Mouse (Mus musculus) kidney, embryonic 16.5 days (tissue): ENCODE measurements around the gene Blcap. TPM values are rescaled to one million over a fixed set of nuclear protein-coding genes. Genes with fewer than 3 reads are reported as not detected.
A peak's percentile ranks its signal among the peaks of the same experiment; 100 is the strongest.

Experiments
- ATAC-seq: fragments of 200-750 bp; cut with Nextera tagmentation; 2 replicates; pipeline ENCODE4 v1.8.0; 2017; ENCODE audit warnings: moderate TSS enrichment; ENCODE audit not compliant: low FRiP score, low TSS enrichment
- H3K27ac ChIP-seq: fragments of 300-500 bp; sonication (generic); 2 replicates; pipeline ENCODE4 v1.5.1; 2014; ENCODE audit warnings: low read length
- H3K27me3 ChIP-seq: fragments of 300-500 bp; sonication (generic); 2 replicates; pipeline ENCODE4 v1.6.1; 2014; ENCODE audit warnings: low read length, control low read depth, mixed read lengths; ENCODE audit not compliant: insufficient read depth
- H3K36me3 ChIP-seq: fragments of 300-500 bp; sonication (generic); 2 replicates; pipeline ENCODE4 v1.6.1; 2014; ENCODE audit warnings: low read length, control low read depth, mixed read lengths; ENCODE audit not compliant: insufficient read depth
- H3K4me1 ChIP-seq: fragments of 300-500 bp; sonication (generic); 2 replicates; pipeline ENCODE4 v1.6.1; 2014; ENCODE audit warnings: low read length, control low read depth, mixed read lengths; ENCODE audit not compliant: insufficient read depth
- H3K4me2 ChIP-seq: fragments of 300-500 bp; sonication (generic); replicated peaks from 2 replicates; pipeline ENCODE4 v1.6.1; 2014; ENCODE audit warnings: low read depth, low read length
- H3K4me3 ChIP-seq: fragments of 300-500 bp; sonication (generic); 2 replicates; pipeline ENCODE4 v1.5.1; 2014; ENCODE audit warnings: mild to moderate bottlenecking, low read length
- H3K9ac ChIP-seq: fragments of 300-500 bp; sonication (generic); replicated peaks from 2 replicates; pipeline ENCODE4 v1.6.1; 2014; ENCODE audit warnings: low read length
- H3K9me3 ChIP-seq: fragments of 300-500 bp; sonication (generic); 2 replicates; pipeline ENCODE4 v1.6.1; 2016; ENCODE audit warnings: low read length, control low read depth
- WGBS: fragments of 180-500 bp; shearing (Covaris S2); extraction: QIAGEN DNeasy Blood & Tissue Kit; methylation state at CpG from one replicate; pipeline ENCODE4 v1.1.7; 2014; 5-methylcytosine and 5-hydroxymethylcytosine counted together
- polyA plus RNA-seq: library from polyadenylated mRNA; unstranded; fragments of >200 nt; fragmentation: Nextera tagmentation; extraction: Ambion mirVana; gene quantifications from 2 replicates; pipeline ENCODE4 v1.2.1, GENCODE M21; 2015

Blcap gene
- polyA plus RNA-seq, 1 experiment from 2014 or later, result 55.8 TPM

- ATAC-seq, result no peak
- Histone ChIP-seq H3K4me1 (no peaks in the 10 kb centered on the region), H3K27me3 (no peaks in the 10 kb centered on the region), H3K27ac (no peak overlapping the region), H3K36me3 (no peaks in the 10 kb centered on the region), H3K9ac (no peak overlapping the region), H3K4me3 (no peak overlapping the region), H3K9me3 (no peaks in the 10 kb centered on the region), H3K4me2 (no peak overlapping the region)
- 45% methylated on average over 8 of the region's 8 CpGs for WGBS
Observed at GRCm38 (mm10) chr2:157531681-157532426, 39.2 kb downstream of the Blcap start.

DNA sequence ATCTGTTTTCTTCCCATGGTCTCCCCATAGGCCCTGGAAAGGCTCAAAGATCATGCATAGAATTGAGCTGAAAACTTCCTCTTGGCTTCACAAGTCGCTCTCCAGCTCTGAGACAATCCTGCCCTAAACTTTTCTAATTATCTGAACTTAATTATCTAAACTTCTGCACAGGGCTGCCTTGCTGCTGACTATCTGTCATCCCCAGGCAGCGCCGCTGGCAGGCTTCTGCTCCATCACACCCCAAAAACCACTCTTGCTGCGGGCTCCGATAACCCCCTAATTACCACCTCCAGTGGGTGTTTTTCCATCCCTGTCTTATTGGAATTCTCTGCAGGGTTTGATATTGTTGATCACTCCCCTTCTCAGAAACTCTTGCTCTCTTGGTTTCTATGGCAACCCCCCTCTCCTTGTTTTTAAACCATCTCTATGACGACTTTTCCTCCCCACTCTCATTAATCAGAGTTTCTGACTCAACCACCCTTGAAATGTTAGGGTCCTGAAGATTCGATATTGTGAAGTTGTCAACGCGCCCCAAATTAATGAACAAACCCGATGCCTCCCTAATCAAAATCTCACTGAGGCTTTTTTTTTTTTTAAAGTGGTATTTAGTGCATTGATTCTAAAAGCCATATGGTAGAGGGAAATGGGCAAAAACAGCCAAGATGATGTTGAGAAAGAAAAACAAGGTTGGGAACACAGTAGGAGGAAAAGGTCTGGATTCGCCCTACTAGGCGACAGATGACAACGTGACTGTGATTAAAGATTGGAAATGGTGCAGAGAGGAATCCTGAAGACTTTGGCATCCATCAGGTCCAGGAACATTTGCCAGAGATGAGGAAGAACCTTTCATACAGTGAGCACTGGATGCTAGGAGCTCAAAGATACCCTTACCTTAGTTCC is 40.8 kb downstream of the Blcap start:
- Histone ChIP-seq H3K4me1 (no peaks in the 10 kb centered on the region), H3K4me2 (no peak overlapping the region), H3K4me3 (no peak overlapping the region), H3K9me3 (no peaks in the 10 kb centered on the region), H3K27me3 (no peaks in the 10 kb centered on the region), H3K27ac (no peak overlapping the region), H3K36me3 (no peaks in the 10 kb centered on the region), H3K9ac (no peak overlapping the region)
- no peak for ATAC-seq
- 58% methylated on average over 13 of the region's 13 CpGs for WGBS

DNA sequence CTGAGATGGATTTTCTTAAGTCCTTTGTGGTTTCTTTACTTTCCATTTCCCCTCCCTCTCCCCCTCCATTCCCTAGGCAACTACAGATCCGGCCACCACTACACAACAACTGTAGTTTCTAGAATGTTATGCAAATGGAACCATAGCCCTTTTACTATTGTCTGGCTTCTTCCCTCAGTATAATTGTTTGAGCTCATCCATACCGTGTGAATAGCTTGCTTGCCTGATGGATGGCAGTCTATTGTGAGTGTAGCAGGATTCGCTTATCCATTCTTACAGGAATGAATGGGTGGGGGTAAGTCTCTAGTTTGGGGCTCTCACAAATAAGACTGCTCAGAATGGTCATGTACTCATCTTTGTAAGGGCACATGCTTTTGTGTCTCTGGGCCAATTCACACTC is 48.5 kb downstream of the Blcap start:
- 80% methylated on average over 3 of the region's 3 CpGs for WGBS
- Histone ChIP-seq H3K4me1 (peaks cover 6% of the 10 kb centered on the region; the same call in 1 of the 2 replicates), H3K9me3 (no peaks in the 10 kb centered on the region), H3K27me3 (no peaks in the 10 kb centered on the region; the same call in 1 of the 2 replicates), H3K36me3 (no peaks in the 10 kb centered on the region), H3K4me3 (no peak overlapping the region), H3K9ac (no peak overlapping the region), H3K4me2 (no peak overlapping the region), H3K27ac (no peak overlapping the region)
- ATAC-seq, result no peak

GRCm38 (mm10) chr2:157520496-157520895 is 50.6 kb downstream of the Blcap start:
- no peak overlapping the region for H3K4me2 ChIP-seq
- peaks cover 6% of the 10 kb centered on the region; the same call in 1 of the 2 replicates for H3K4me1 ChIP-seq
- no peak overlapping the region for H3K4me3 ChIP-seq
- H3K27me3 ChIP-seq, result no peaks in the 10 kb centered on the region; the same call in 1 of the 2 replicates
- WGBS, result 27% methylated on average over 5 of the region's 5 CpGs
- no peaks in the 10 kb centered on the region for H3K36me3 ChIP-seq
- no peak overlapping the region for H3K9ac ChIP-seq
- H3K9me3 ChIP-seq, result no peaks in the 10 kb centered on the region
- ATAC-seq, result no peak
- H3K27ac ChIP-seq, result no peak overlapping the region

- Histone ChIP-seq H3K9me3 (no peaks in the 10 kb centered on the region), H3K27ac (no peak overlapping the region), H3K27me3 (no peaks in the 10 kb centered on the region; the same call in 1 of the 2 replicates), H3K36me3 (no peaks in the 10 kb centered on the region), H3K4me2 (no peak overlapping the region), H3K4me1 (peaks cover 8% of the 10 kb centered on the region), H3K4me3 (no peak overlapping the region), H3K9ac (no peak overlapping the region)
- ATAC-seq, result no peak
- 62% methylated on average over 6 of the region's 6 CpGs for WGBS
Observed at GRCm38 (mm10) chr2:157519452-157519851, 51.6 kb downstream of the Blcap start.

GRCm38 (mm10) chr2:157518451-157518850 is 52.6 kb downstream of the Blcap start:
- no peak overlapping the region for H3K4me2 ChIP-seq
- 33% methylated on average over 7 of the region's 7 CpGs for WGBS
- peaks cover 13% of the 10 kb centered on the region for H3K4me1 ChIP-seq
- no peak for ATAC-seq
- no peaks in the 10 kb centered on the region for H3K36me3 ChIP-seq
- H3K9ac ChIP-seq, result no peak overlapping the region
- no peak overlapping the region for H3K4me3 ChIP-seq
- H3K27ac ChIP-seq, result no peak overlapping the region
- H3K27me3 ChIP-seq, result no peaks in the 10 kb centered on the region; the same call in 1 of the 2 replicates
- H3K9me3 ChIP-seq, result no peaks in the 10 kb centered on the region

DNA sequence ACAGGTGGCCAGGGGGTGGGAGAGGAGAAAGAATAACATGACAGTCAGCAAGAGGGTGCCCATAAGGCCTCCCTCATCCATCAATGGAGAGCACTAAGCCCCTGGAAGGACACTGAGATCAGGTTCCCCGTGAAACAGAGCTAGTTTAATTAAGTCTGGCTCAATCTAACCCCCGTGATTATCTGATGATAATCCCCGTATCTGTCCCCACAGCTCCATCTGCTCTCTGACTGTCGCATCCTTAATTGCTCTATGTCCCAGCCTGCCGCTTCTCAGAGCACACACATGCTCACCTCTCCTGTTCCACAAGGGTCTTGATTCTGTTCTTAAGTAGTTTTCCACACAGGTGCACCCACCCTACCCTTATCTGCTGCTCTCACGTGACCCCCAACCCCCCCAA is 53.5 kb downstream of the Blcap start:
- no peak overlapping the region for H3K9ac ChIP-seq
- H3K9me3 ChIP-seq, result no peaks in the 10 kb centered on the region
- 55% methylated on average over 6 of the region's 6 CpGs for WGBS
- no peak overlapping the region for H3K4me2 ChIP-seq
- peaks cover 13% of the 10 kb centered on the region for H3K4me1 ChIP-seq
- H3K27me3 ChIP-seq, result no peaks in the 10 kb centered on the region; the same call in 1 of the 2 replicates
- no peaks in the 10 kb centered on the region for H3K36me3 ChIP-seq
- H3K4me3 ChIP-seq, result no peak overlapping the region
- no peak overlapping the region for H3K27ac ChIP-seq
- ATAC-seq, result no peak

DNA sequence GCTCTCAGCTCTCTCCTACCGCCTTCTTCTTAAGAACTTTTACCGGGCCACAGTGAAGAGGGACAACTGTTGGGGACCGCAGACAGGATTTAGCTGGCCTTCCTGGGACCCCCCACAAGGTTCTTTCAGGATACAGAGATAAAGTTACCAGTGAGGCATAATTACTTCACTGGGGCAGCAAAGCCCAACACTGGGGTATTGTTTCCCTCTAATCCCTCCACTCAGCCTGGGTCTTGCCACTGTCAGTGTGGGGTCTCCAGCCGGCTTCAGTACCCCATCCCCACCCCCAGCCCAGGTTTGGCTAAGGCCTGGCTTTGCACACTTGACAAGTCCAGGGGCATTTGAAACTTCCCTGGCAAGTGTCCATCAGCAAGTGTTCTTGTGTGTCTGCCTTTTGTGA is 56.7 kb downstream of the Blcap start:
- no peaks in the 10 kb centered on the region for H3K9me3 ChIP-seq
- H3K9ac ChIP-seq, result no peak overlapping the region
- no peaks in the 10 kb centered on the region; the same call in 1 of the 2 replicates for H3K27me3 ChIP-seq
- H3K4me3 ChIP-seq, result no peak overlapping the region
- 14% methylated on average over 4 of the region's 4 CpGs for WGBS
- H3K4me1 ChIP-seq, result peaks cover 13% of the 10 kb centered on the region
- no peaks in the 10 kb centered on the region for H3K36me3 ChIP-seq
- H3K27ac ChIP-seq, result no peak overlapping the region
- no peak overlapping the region for H3K4me2 ChIP-seq
- peak; percentile 25; the same call in 1 of the 2 replicates for ATAC-seq

DNA sequence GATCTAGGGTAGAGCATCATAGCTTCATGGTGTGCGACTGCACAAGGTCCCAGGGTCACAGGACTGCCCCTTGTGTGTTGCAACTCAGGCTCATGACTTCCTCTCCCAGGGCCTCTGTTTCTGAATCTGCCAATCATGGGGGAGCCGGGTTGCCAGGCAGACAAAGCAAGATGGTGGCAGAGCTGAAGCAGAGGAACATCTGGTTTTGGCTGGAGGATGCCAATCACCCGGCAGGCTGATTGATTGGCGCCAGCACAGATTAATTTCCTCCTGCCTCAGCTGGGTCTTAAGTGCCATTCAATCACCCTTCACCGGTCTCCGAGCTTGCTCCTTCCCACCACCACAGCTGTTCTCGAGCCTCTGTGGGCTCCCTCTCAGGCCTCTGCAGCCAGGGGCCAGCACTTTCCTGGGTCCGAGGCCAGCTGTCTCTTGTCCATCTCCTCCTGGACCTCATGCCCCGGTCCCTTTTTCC is 57.3 kb downstream of the Blcap start:
- Histone ChIP-seq H3K9me3 (no peaks in the 10 kb centered on the region), H3K4me1 (peaks cover 13% of the 10 kb centered on the region), H3K9ac (no peak overlapping the region), H3K36me3 (no peaks in the 10 kb centered on the region), H3K4me3 (no peak overlapping the region), H3K27me3 (no peaks in the 10 kb centered on the region; the same call in 1 of the 2 replicates), H3K4me2 (no peak overlapping the region), H3K27ac (no peak overlapping the region)
- ATAC-seq, result no peak; the same call in 1 of the 2 replicates
- 34% methylated on average over 9 of the region's 9 CpGs for WGBS
